7 mouse cellular contexts compared by ENCODE assay signal in genomic region chr8:119885612-119886011, GRCm38 (mm10). TPM values are rescaled to one million over a fixed set of nuclear protein-coding genes. Genes with fewer than 3 reads are reported as not detected.
DNase-seq lines count a peak whose midpoint lies in the region; ATAC-seq and TF ChIP-seq lines count a peak whose summit lies in the region.

No protein-coding gene starts in this region.

- intact Hi-C loops in gastrocnemius, postnatal 14 days (cut with DNase I; ENCODE audit: low total_unique reads), result no loop called here

- no peaks in the 10 kb centered on the region for H3K27me3 ChIP-seq in lung, postnatal 0 days (replicated peaks; ENCODE audit: insufficient read depth, low read length)

- no peaks in the 10 kb centered on the region for H3K9me3 ChIP-seq in lung, postnatal 0 days (ENCODE audit: low read length)

- no peak overlapping the region for H3K4me2 ChIP-seq in lung, postnatal 0 days (replicated peaks; ENCODE audit: low read depth, low read length)

- H3K4me1 ChIP-seq in lung, postnatal 0 days (ENCODE audit: insufficient read depth, low read depth, low read length), result no peaks in the 10 kb centered on the region

- H3K4me3 ChIP-seq in lung, postnatal 0 days (ENCODE audit: low read depth, low read length), result no peak overlapping the region

- peak; percentile 96 for DNase-seq in MN1 (ENCODE audit: low spot score)
- peak; percentile 74 for DNase-seq in adrenal gland, postnatal 10 days
- peak; percentile 54 for DNase-seq in gastrocnemius, postnatal 14 days
- peak; percentile 76 for DNase-seq in kidney, adult 18-20 months
- DNase-seq in lung, postnatal 0 days (ENCODE audit: low spot score), result peak; percentile 76
- DNase-seq in right cerebral cortex, postnatal 25 days, result no peak

- no peak for TF ChIP-seq EP300 in lung, postnatal 0 days (IDR thresholded peaks at IDR 0.05)

- no peak overlapping the region for H3K27ac ChIP-seq in lung, postnatal 0 days (ENCODE audit: low read length)

- ATAC-seq in lung, postnatal 0 days, result peak; percentile 77
- ATAC-seq in erythroblast, adult 5-6 weeks (replicated peaks; ENCODE audit: low FRiP score, poor library complexity, severe bottlenecking), result no peak

- 16% methylated on average over 3 of the region's 3 CpGs for WGBS in lung, postnatal 0 days

- no peaks in the 10 kb centered on the region for H3K36me3 ChIP-seq in lung, postnatal 0 days (ENCODE audit: insufficient read depth, low read length)

- TF ChIP-seq CTCF in lung, postnatal 0 days (IDR thresholded peaks at IDR 0.05), result no peak

- H3K9ac ChIP-seq in lung, postnatal 0 days (replicated peaks; ENCODE audit: low read depth), result no peak overlapping the region

RNA-seq across cellular contexts. Expression of gene Klhl36, which starts 23.5 kb away (rescaled TPM):
- 10 to 100 TPM in 1 of 2 experiments, 1 to 10 TPM in 1; 7.3 to 11.2 TPM for total RNA-seq in adrenal gland, postnatal 10 days (2021)
- 1 to 10 TPM; 2.2 to 2.7 TPM for total RNA-seq in gastrocnemius, postnatal 14 days (2021)
- 11.4 and 11.6 TPM in 2 replicates for polyA plus RNA-seq in lung, postnatal 0 days (2015; fragmentation: Nextera tagmentation; extraction: Ambion mirVana)
- total RNA-seq in erythroblast, adult 5-6 weeks (2015; ENCODE audit: low replicate concordance), result 2.3 and 2.5 TPM in 2 replicates
- 1.6 and 5.2 TPM in 2 replicates for total RNA-seq in erythroblast, adult 5-6 weeks (2017; ENCODE audit: low replicate concordance)

RNA-seq across cellular contexts. Expression of gene Usp10, which starts 24.5 kb away (rescaled TPM):
- 100 to 1,000 TPM in 1 of 2 experiments, 10 to 100 TPM in 1; 92.2 to 106 TPM for total RNA-seq in adrenal gland, postnatal 10 days (2021)
- 10 to 100 TPM; 41.1 to 49.5 TPM for total RNA-seq in gastrocnemius, postnatal 14 days (2021)
- polyA plus RNA-seq in lung, postnatal 0 days (2015; fragmentation: Nextera tagmentation; extraction: Ambion mirVana), result 38.1 and 40.3 TPM in 2 replicates
- total RNA-seq in erythroblast, adult 5-6 weeks (2015; ENCODE audit: low replicate concordance), result 66.3 and 87.0 TPM in 2 replicates
- total RNA-seq in erythroblast, adult 5-6 weeks (2017; ENCODE audit: low replicate concordance), result 59.7 and 83.1 TPM in 2 replicates

RNA-seq across cellular contexts. Expression of gene Gm20388, which starts 25.0 kb away (rescaled TPM):
- 1 to 10 TPM; 1.9 to 2.0 TPM for total RNA-seq in adrenal gland, postnatal 10 days (2021)
- total RNA-seq in gastrocnemius, postnatal 14 days (2021), result 1 to 10 TPM; 5.6 to 6.0 TPM
- polyA plus RNA-seq in lung, postnatal 0 days (2015; fragmentation: Nextera tagmentation; extraction: Ambion mirVana), result not detected in 2 replicates
- 2.9 and 5.2 TPM in 2 replicates for total RNA-seq in erythroblast, adult 5-6 weeks (2015; ENCODE audit: low replicate concordance)
- total RNA-seq in erythroblast, adult 5-6 weeks (2017; ENCODE audit: low replicate concordance), result 0.28 and 7.8 TPM in 2 replicates

RNA-seq across cellular contexts. Expression of gene Cotl1, which starts 45.3 kb away (rescaled TPM):
- total RNA-seq in adrenal gland, postnatal 10 days (2021), result 10 to 100 TPM; 68.0 to 77.5 TPM
- 10 to 100 TPM; 18.3 to 24.5 TPM for total RNA-seq in gastrocnemius, postnatal 14 days (2021)
- 54.3 and 54.6 TPM in 2 replicates for polyA plus RNA-seq in lung, postnatal 0 days (2015; fragmentation: Nextera tagmentation; extraction: Ambion mirVana)
- 95.5 and 123 TPM in 2 replicates for total RNA-seq in erythroblast, adult 5-6 weeks (2015; ENCODE audit: low replicate concordance)
- 51.2 and 98.1 TPM in 2 replicates for total RNA-seq in erythroblast, adult 5-6 weeks (2017; ENCODE audit: low replicate concordance)
